Mouse (Mus musculus): Measurements from ENCODE around the gene Olfr1275.

Gene Olfr1275

DNA sequence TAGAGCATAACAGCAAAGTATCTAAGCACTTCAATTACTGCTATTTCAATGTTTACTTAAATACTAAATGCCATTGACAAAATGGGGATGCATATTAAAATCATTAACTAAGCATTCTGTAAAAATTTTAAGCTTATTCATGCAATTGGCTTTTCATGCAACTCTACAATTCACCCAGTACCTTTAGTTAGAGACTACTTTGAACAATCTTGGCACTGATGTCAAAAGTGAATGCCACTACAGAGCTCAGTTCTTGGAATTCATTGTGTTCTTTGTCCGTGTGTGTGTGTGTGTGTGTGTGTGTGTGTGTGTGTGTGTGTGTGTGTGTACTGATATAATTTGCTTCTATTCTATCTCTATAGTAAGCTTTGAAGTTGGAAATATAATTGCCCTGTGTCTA lies at the start of gene Olfr1275:
TSS of gene Olfr1275 (minus strand) at position 101 of the 400 bp plus-strand sequence.
- no peak for DNase-seq

DNA sequence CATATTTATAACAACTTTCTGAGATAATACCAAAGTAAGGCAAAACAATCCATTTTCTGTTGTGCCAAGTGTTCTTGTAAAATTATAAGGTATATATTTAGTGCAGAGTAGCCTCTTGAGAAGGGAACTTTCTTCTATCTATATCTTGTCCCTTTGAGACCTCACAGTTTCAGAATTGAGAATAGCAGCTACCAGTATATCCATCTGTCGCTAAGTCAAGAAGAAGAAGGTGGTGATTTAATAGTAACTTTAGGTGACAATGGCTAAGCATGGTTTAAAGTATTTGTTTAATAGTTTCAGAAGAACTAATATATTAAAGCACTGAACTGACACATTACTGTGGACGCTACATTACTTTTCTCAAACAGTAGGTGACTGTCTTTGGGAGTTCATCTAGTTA lies 38.9 kb upstream of the Olfr1275 start, which contains the start of gene Olfr1277:
TSS of gene Olfr1277 (minus strand) at position 101 of the 400 bp plus-strand sequence.
- DNase-seq = no peak

DNA sequence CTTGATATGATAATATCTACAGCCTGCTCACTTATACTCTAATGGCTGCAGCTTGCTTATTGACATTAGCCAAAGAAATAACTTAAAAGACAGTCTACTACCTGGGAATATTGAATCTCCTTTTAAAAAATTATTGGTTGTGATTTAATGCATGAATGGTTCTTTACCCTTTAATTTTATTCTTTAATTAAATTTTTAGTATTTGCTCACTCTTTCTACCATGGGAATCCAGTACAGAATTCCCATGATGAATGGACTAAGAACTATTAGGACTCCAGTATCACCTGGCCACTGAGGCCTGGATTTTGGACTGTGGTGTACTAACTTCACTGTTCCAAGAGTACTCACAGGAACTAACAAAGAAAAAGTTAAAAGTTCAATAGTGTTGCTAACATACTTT lies 19.1 kb upstream of the Olfr1275 start, which contains the start of gene Olfr1276:
TSS of gene Olfr1276 (plus strand) at position 301 of the 400 bp plus-strand sequence.
- no peak for DNase-seq

DNA sequence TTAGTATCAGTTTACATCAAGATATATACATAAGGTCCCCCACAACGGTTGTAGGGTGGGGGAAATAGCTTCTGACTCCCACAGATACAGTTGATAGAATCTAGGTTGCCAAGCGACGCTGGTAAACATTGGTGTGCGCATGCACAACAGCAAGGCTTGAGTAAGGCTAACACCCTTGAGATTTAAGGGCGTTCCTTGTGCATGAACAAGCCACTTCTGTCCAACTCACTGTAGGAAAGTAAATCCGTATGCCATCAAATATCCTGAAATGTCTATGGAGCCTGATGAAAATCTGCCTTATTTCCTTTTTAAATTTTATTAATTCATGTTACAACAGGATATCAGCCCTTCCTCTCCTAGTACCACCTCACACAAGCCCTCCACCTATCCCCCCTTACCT lies 5.6 kb downstream of the Olfr1275 start, which contains the start of gene 4930430A15Rik:
TSS of gene 4930430A15Rik (minus strand) at position 101 of the 400 bp plus-strand sequence.
- DNase-seq = no peak

DNA sequence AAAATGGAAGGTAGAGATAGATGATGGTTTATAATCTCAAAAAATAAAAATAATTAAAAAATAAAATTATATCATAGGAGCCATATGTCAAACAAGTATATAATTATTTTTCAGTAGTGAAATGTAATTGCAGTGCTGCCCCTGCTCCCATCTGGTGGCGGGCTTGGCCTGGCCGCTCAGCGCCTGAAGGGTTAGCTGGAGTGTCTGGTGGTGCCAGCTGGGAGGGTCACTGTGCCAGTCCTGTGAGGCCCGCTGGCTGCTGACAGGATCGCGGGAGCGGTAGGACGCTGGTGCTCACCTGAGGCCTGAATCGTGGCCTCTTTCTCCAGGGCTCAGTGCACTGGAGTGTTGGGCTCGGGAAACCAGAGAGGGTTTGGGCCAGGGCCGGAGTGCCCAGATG lies 53.0 kb downstream of the Olfr1275 start:
- DNase-seq = peak; percentile 81

Measured in heart, adult 11 months (tissue).